Mouse (Mus musculus): Measurements from ENCODE around the gene Prss23.

The Prss23 gene

GRCm38 (mm10) chr7:89526731-89527429 lies at the start of gene Prss23:
TSS of gene Prss23 (minus strand) at chr7:89527187.
- peak; percentile 39 for DNase-seq (ENCODE audit: low spot score)

DNA sequence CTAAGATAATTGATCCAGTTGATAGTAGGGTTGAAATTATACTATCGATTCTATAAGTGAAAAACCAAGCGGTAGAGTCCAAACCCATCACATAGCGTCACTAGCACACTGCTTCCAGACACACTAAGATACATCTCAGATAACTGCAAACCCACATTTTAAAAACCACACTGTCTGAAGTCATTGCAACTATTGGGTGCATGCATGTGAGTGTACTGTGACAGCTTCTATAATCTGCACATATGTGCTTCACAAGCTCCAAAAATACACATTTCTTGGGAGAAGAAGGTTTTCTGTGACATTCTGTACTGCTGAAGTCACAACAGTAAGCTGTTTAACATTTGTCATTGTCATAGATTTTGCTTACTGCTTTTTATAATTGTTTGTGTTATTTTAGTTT lies 49.1 kb upstream of the Prss23 start:
- DNase-seq (ENCODE audit: low spot score), result no peak

- no peak for DNase-seq (ENCODE audit: low spot score)
Observed at GRCm38 (mm10) chr7:89564569-89564968, 37.6 kb upstream of the Prss23 start.

DNA sequence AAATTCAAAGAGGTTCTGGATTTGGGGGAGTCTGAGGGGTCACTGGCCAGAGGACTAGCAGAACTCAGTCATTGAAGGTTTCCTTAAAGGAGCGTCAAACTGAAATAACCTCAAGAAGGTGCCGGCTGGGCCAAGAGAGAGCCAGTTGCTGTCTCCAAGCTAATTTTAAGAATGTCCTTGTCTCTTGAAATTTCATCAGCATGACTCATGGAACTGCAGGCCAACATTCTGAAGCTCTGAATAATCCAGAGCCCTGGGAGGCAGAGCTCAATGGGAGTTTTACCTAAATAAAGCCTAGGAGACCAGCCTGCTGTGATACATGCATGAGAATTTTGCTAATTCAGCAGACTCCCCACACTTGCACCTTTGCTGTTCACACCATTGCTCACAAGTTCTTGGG lies 36.5 kb upstream of the Prss23 start:
- DNase-seq (ENCODE audit: low spot score), result no peak

GRCm38 (mm10) chr7:89562140-89562539 lies 35.2 kb upstream of the Prss23 start:
- DNase-seq (ENCODE audit: low spot score), result no peak

DNA sequence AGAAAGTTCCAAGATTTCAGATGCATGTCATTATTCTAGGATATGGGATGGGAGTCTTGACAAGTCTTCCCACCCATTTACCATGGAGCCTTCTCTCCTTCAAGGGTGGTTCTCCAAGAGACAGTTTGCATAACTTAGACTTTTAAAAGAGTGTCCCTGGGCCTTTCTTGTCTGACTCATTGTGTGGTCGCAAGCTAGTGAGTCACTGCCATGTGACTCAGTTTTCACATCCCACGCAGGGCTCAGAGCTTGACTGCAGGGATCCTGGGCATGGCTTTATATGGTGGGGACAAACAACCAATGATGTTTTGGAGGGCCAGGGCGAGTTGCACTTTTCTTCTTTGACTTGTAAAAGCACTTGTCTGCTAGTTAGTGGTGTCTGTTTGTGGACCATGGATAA lies 34.0 kb upstream of the Prss23 start:
- no peak for DNase-seq (ENCODE audit: low spot score)

DNA sequence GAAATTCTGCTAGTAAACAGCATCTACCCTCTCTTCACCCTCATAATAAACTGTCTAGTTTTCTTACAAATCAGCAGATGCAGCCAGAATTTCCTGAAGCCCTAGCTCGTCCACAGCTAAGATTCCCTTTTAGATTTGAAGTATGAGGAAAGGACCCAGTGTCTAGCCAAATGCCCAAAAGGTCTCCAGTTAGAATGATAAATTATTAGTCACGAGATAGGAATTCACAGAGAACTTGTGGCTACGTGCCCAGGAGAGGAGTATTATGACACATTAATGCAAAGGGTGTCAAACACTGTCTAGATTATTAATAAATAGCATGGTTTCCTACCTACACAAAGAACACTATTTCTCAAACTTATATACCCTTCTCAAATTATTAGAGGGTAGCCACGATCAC lies 32.6 kb upstream of the Prss23 start:
- no peak for DNase-seq (ENCODE audit: low spot score)

DNA sequence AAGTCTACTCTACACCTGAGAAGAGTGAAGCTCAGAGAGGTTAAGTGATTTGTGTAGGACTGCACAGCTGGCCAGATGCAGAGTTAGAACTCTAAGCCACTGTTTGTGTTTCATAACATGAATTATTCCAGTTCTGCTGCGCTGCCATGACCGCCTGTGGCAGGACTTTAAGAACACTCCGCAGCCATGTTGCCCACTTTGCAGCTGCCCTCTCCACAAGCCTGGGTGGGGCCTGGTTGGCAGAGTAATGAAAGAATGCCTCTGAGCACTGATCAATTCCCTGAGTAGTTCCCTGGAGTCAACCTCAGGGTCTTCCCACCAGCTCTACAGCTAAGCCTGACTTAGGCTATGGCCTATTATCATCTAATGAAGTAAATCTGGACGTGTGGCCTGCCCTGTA lies 32.1 kb upstream of the Prss23 start:
- no peak for DNase-seq (ENCODE audit: low spot score)

DNA sequence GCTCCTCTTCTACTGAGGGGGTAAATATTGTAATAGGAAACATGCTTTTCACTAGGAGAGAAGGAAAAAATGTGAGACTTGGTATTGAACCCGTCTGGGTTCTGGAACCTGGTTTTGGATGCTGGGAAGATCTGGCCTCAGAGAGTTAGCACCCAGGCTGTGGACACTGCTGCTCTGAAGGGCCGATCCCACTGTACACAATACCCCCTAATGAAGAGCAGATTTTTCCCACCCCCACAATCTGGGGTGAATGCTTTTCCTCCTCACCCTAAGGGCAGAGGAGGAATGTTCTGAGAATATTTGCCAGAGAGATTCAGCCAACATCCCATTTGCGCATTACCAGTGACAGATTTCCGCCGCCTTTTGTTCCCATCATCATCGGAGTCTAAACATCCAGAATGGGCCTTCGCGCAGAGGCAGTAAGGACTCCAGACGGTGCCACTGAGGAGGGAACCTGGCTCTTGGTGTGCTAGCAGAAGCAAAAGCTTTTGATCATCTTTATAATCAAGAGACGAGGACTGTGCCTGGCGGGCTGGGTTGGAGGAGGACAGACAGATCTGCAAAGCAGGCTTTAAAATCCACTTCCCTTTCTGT lies 31.6 kb upstream of the Prss23 start:
- no peak for DNase-seq (ENCODE audit: low spot score)

DNA sequence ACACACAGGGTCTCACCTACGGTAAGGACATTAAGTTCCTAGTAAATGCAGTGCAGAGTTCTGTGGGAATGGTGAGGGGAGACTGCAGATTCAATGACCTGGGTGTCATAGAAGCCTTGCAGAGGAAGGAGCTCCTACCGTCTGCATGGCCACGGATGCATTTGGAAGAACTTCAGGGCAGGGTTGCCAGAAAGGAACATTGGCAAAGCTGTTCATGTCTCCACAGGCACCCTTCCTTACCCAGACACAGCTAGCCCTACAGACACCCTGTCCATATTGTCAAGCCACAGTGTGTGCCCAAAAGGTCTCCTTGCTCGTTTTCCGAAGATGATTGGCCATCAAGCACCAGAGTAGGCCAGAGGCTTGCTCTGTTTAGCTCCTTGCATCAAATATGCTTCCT lies 30.1 kb upstream of the Prss23 start:
- DNase-seq (ENCODE audit: low spot score), result no peak

DNA sequence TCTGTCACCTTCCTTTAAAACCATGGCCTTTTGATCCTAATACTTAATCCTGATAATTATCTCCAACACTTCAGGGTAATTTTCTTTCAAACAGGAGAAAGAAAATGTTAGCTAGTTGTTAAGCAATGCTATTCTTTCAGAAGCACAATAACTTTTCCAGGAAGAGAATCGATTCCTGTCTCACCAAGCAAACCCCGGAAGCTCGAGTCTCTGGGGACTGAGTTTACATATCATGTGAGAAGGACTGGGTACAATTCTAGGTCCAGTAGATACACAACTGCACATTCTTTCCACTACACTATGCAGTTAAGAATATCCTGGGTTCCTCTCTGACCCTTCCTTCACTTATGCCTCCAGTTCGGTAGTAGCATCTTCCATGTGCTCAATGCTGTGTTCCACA lies 29.7 kb upstream of the Prss23 start:
- no peak for DNase-seq (ENCODE audit: low spot score)

DNA sequence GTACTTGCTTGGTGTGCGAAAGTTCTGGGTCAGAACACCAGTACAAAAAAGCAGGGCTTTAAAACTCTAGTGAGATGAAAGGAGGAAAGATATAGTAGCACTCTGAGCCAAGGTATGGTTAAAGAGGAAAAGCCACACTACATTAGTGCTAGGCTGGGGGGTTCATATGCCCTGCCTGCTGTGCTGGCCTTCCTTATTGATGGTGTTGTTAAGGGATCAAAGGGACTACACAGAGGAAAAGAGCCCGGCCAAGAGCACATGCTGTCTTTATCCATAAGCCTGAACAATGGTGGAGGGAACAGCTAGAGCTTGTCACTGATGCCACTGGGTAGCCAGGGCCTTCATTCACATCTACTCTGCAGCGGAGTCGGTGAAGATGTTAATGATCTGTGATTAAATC lies 28.2 kb upstream of the Prss23 start:
- DNase-seq (ENCODE audit: low spot score), result no peak

GRCm38 (mm10) chr7:89554068-89554467 lies 27.1 kb upstream of the Prss23 start:
- DNase-seq (ENCODE audit: low spot score), result no peak

GRCm38 (mm10) chr7:89540976-89541375 lies 14.0 kb upstream of the Prss23 start:
- DNase-seq (ENCODE audit: low spot score), result no peak

GRCm38 (mm10) chr7:89539391-89539790 lies 12.4 kb upstream of the Prss23 start:
- no peak for DNase-seq (ENCODE audit: low spot score)

- DNase-seq (ENCODE audit: low spot score), result no peak
Observed at GRCm38 (mm10) chr7:89527430-89527856, 456 bp upstream of the Prss23 start.

DNA sequence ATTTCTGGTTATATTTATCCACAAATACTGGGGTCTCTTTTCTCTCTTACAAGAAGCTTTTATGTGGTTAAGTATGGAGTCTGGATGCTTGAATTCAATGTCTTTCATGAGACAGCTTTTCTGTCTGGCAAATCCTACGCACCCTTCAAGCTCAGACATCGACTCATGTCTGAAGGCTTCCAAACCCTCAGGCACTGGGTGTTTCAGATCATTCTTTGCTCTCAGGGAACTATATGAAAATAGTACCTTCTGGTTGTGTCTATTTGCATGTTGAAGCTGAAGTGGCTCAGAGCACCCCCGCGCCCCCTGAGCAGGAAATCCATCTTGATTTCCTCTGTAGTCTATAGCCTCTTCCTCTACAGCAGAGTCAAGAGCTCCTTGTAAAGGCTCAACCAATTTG lies 3.2 kb downstream of the Prss23 start:
- DNase-seq (ENCODE audit: low spot score), result no peak

GRCm38 (mm10) chr7:89522170-89522569 lies 4.8 kb downstream of the Prss23 start:
- DNase-seq (ENCODE audit: low spot score), result no peak

DNA sequence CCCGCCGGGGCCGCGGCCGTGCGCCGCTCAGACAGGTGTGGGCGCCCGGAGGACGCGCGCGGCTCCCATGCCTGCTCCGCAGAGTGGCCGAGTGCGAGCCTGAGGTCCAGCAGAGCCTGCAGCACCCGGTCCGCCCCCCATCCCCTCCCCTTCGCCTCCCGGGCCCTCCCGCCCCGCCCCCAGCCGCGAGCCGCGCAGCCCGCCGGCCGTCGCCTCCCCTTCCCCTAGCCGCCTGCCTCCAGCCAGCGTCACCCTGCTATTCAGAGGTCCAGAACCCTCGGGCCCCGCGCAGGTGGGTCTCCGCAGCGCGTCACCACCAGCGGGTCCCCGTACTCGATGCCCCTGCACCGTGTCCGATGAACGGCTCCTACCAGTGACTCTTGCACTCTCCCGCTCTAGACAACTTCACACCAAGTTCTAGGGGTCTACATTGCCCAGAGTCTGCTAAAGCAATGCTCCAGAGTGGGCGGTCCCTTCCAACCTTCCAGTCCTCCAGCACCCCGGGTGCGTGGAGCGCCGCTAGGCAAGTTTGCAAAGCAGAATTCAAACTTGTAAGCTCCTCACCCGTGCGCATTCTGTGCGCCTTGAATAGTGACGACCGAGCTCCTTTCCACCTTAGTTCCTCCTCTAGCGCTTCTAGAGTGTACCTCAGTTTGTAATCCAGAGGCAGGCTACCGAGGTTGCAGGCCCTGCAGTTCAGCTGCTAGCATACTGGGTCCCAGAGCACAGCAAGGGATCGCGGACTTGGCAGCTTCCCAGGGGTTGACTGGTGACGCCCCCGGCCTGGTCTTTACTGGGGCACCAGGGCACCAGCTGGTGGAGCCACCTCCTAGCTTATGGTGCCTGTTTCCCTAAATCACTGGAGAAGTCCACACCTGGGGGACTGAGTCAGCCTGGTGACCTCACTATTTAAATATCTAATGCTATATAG lies 9.3 kb downstream of the Prss23 start:
- DNase-seq (ENCODE audit: low spot score), result peak; percentile 77

DNA sequence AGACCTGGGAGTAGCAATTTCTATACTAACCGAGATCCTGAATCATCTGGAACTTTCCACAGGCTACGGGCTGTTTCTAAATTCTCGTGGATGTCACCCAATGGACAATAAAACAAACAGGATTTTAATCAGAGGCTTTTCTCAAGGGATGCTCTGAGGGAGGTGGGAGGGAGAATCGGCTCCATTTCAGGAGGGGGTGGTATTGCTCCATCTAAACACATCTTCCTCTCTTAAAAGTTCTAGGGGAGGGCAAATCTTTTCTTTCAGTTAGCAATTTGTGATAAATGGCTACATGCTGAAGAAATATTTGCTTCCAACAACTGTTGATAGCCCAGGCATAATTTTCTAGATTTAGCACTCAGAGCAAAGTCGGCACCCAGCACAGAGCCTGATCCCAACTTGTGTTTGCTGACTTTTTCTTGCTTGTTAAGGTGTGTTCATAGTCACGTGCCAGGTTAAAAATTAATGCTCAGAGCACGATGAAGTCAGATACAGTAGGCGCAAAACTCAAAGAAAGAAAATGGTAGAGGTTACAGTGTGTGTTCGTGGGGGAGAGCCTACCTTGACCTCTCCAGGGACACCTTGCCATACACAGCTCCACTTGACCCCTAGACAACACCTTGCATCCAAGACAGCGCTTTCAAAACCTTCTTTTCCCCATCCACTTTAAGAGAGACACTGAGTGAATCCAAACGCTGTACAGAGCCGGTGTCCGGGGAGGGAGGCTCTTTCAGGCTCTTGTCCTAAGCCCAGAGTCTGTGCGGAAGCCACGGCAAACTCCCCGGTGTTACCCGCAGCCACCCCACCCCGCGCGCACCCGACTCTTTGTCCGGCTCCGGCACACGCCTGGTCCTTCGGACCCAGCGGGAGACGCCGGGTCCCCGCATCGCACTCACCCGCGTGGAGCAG lies 10.2 kb downstream of the Prss23 start:
- DNase-seq (ENCODE audit: low spot score), result no peak

DNA sequence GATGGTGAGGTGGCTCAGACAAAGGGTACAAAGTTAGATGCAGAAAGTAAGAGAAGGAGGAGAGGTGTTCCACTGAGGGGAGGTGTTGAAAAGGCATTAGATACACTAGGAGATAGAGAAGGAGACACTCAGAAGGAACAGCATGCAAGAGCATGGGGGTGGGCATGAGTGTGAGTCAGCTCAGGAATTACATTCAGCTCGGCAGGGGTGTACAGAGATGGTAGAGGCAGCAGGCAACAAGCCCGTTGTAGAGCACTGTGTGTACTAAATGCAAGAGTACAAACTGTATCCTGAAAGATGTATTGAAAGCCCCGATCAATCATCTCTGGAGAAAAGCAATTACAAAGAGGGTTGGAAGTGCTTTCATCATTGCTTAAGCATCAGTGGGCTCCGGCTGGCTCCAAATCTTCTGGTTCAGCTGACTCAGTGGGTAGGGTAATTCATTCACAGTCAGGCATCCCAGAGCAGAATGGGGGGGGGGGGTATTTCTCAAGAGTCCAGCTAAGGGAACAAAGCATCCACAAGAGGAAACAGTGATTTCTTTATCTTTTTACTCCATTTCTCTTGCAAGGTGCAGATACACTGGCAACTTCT lies 15.0 kb downstream of the Prss23 start:
- no peak for DNase-seq (ENCODE audit: low spot score)

GRCm38 (mm10) chr7:89508672-89509071 lies 18.3 kb downstream of the Prss23 start:
- DNase-seq (ENCODE audit: low spot score), result no peak
